8 mouse cellular contexts compared by ENCODE assay signal in the genomic region with DNA sequence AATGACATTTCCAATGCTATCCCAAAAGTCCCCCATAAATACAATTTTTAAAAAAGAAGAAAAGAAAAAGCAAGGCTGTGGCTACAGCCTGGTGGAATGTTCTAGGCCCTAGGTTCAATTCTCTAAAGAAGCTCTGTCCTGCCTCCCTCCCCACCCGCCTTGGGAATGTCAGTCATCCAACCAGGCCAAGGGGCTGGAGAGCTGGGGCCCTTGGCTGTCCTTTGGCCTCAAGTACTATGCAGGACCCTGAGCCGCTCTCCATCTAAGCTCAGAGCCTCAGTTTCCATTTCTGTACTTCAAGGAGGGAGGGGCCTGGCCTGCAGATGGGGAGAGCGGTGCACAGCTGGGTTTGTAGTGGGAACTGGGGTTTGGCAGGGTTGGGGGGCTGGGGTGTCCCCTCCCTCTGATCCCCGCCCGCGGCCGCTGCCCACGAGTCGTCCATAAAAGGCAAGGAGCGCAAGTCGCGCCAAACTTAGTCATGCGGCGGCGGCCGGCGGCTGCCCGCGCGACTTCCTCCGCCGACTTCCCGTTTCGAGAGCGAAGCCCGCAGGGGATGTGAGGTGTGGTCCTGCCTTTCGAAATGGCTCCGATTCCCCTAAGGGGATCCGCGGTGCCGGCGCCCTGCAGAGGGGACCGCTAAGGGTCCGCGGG. TPM values are rescaled to one million over a fixed set of nuclear protein-coding genes. Genes with fewer than 3 reads are reported as not detected.
DNase-seq lines count a peak whose midpoint lies in the region; ATAC-seq and TF ChIP-seq lines count a peak whose summit lies in the region.

No protein-coding gene starts in this region.

- peak overlapping the region; percentile 52 for H3K9ac ChIP-seq in lung, postnatal 0 days (replicated peaks; ENCODE audit: low read depth)

- peak; percentile 53 for ATAC-seq in CD4-positive, CD25-positive, alpha-beta regulatory T cell, adult 4 months
- ATAC-seq in lung, postnatal 0 days: peak; percentile 69

- peak overlapping the region; percentile 55 for H3K4me2 ChIP-seq in lung, postnatal 0 days (replicated peaks; ENCODE audit: low read depth, low read length)

- H3K4me1 ChIP-seq in lung, postnatal 0 days (ENCODE audit: insufficient read depth, low read depth, low read length): peaks cover 6% of the 10 kb centered on the region
- peaks cover 4% of the 10 kb centered on the region; the same call in 1 of the 2 replicates for H3K4me1 ChIP-seq in olfactory bulb, adult 2 months (ENCODE audit: control insufficient read depth, insufficient read depth, low read length)

- no peaks in the 10 kb centered on the region for H3K27me3 ChIP-seq in lung, postnatal 0 days (replicated peaks; ENCODE audit: insufficient read depth, low read length)

- H3K27ac ChIP-seq in lung, postnatal 0 days (ENCODE audit: low read length): peak overlapping the region; percentile 90
- H3K27ac ChIP-seq in olfactory bulb, adult 2 months (ENCODE audit: insufficient read depth, low read depth, low read length): no peak overlapping the region

- TF ChIP-seq POLR2A in olfactory bulb, adult 2 months (IDR thresholded peaks at IDR 0.05; ENCODE audit: insufficient read depth, low read depth, low read length): no peak

- WGBS in lung, postnatal 0 days: 5% methylated on average over 21 of the region's 35 CpGs
- WGBS in olfactory bulb, adult 2 months: 5% methylated on average over 35 of the region's 35 CpGs

- DNase-seq in adrenal gland, postnatal 25 days: peak; percentile 77
- DNase-seq in forelimb bud, embryonic 11.5 days (ENCODE audit: low read depth, low spot score): peak; percentile 52
- peak; percentile 89 for DNase-seq in heart, postnatal 4 days
- DNase-seq in layer of hippocampus, adult 9-11 months: peak; percentile 88
- peak; percentile 86 for DNase-seq in lung, postnatal 0 days (ENCODE audit: low spot score)
- peak; percentile 85 for DNase-seq in thymus, postnatal 14 days

- peak; percentile 25; the same call in 1 of the 2 replicates for TF ChIP-seq EP300 in lung, postnatal 0 days (IDR thresholded peaks at IDR 0.05)

- H3K9me3 ChIP-seq in lung, postnatal 0 days (ENCODE audit: low read length): no peaks in the 10 kb centered on the region

- no peaks in the 10 kb centered on the region for H3K36me3 ChIP-seq in lung, postnatal 0 days (ENCODE audit: insufficient read depth, low read length)

- TF ChIP-seq CTCF in lung, postnatal 0 days (IDR thresholded peaks at IDR 0.05): peak; percentile 10; the same call in 1 of the 2 replicates
- no peak for TF ChIP-seq CTCF in olfactory bulb, adult 2 months (IDR thresholded peaks at IDR 0.05; ENCODE audit: insufficient read depth, low read depth, low read length)

- peak overlapping the region; percentile 42 for H3K4me3 ChIP-seq in lung, postnatal 0 days (ENCODE audit: low read depth, low read length)
- peak overlapping the region; percentile 51 for H3K4me3 ChIP-seq in olfactory bulb, adult 2 months (ENCODE audit: insufficient read depth, low read depth, low read length)

RNA-seq across cellular contexts. Expression of gene Actb, which starts 22.3 kb away (rescaled TPM):
- over 10,000 TPM; 21,144 to 46,167 TPM for polyA plus RNA-seq in CD4-positive, CD25-positive, alpha-beta regulatory T cell, adult 4 months (2017; shearing (Covaris generic))
- 2,846 and 3,181 TPM in 2 replicates for total RNA-seq in adrenal gland, postnatal 25 days (2021)
- 1,000 to 10,000 TPM; 2,345 to 2,495 TPM for total RNA-seq in heart, postnatal 4 days (2021)
- polyA plus RNA-seq in lung, postnatal 0 days (2015; fragmentation: Nextera tagmentation; extraction: Ambion mirVana): 18,716 and 19,008 TPM in 2 replicates
- 1,129 and 2,319 TPM in 2 replicates for polyA plus RNA-seq in olfactory bulb, adult 2 months (2012; ENCODE audit: insufficient read depth, insufficient read length, low replicate concordance, missing spikeins)

RNA-seq across cellular contexts. Expression of gene Fscn1, which starts 31.3 kb away (rescaled TPM):
- polyA plus RNA-seq in CD4-positive, CD25-positive, alpha-beta regulatory T cell, adult 4 months (2017; shearing (Covaris generic)): under 1 TPM; 0.36 to 0.58 TPM
- 36.1 and 51.3 TPM in 2 replicates for total RNA-seq in adrenal gland, postnatal 25 days (2021)
- total RNA-seq in heart, postnatal 4 days (2021): 100 to 1,000 TPM; 145 to 173 TPM
- 69.1 and 81.4 TPM in 2 replicates for polyA plus RNA-seq in lung, postnatal 0 days (2015; fragmentation: Nextera tagmentation; extraction: Ambion mirVana)
- not detected in 2 replicates for polyA plus RNA-seq in olfactory bulb, adult 2 months (2012; ENCODE audit: insufficient read depth, insufficient read length, low replicate concordance, missing spikeins)

RNA-seq across cellular contexts. Expression of gene Fbxl18, which starts 33.7 kb away (rescaled TPM):
- polyA plus RNA-seq in CD4-positive, CD25-positive, alpha-beta regulatory T cell, adult 4 months (2017; shearing (Covaris generic)): 1 to 10 TPM; 3.9 to 8.6 TPM
- 14.5 and 19.8 TPM in 2 replicates for total RNA-seq in adrenal gland, postnatal 25 days (2021)
- total RNA-seq in heart, postnatal 4 days (2021): 1 to 10 TPM; 9.4 to 9.5 TPM
- polyA plus RNA-seq in lung, postnatal 0 days (2015; fragmentation: Nextera tagmentation; extraction: Ambion mirVana): 6.3 and 7.9 TPM in 2 replicates
- not detected in 2 replicates for polyA plus RNA-seq in olfactory bulb, adult 2 months (2012; ENCODE audit: insufficient read depth, insufficient read length, low replicate concordance, missing spikeins)

Comparison
In these comparisons a context has a peak if more than half of its experiments do, and no peak if none do; other contexts are left out.
1. RNA of gene Fscn1, which starts 31.3 kb away (polyA plus RNA-seq): 69.1 to 81.4 TPM in lung, postnatal 0 days and not detected in olfactory bulb, adult 2 months; 0.36 to 0.58 TPM in CD4-positive, CD25-positive, alpha-beta regulatory T cell, adult 4 months; every median in the first group is over 10 times any median in the second.
2. Peak in every context shown above with its lines, with median percentiles within 50 percentile points of each other: DNase-seq.